Mouse (Mus musculus): ENCODE measurements around the gene Wdr76.
"Not testable (repeated sequence)": the region's sequence is repeated elsewhere in the genome, so short reads cannot be mapped to it uniquely, and the experiment has no call there.

Wdr76 gene

GRCm38 (mm10) chr2:121518711-121519110, 12.2 kb downstream of the Wdr76 start:
- not testable (repeated sequence) for DNase-seq (ENCODE audit: low spot score)

GRCm38 (mm10) chr2:121522006-121522405, 15.5 kb downstream of the Wdr76 start:
- DNase-seq (ENCODE audit: low spot score), result no peak

GRCm38 (mm10) chr2:121522830-121523229, 16.3 kb downstream of the Wdr76 start:
- DNase-seq (ENCODE audit: low spot score), result not testable (repeated sequence)

- no peak for DNase-seq (ENCODE audit: low spot score)
Observed at GRCm38 (mm10) chr2:121525056-121525455, 18.5 kb downstream of the Wdr76 start.

- no peak for DNase-seq (ENCODE audit: low spot score)
Observed at GRCm38 (mm10) chr2:121544829-121545228, 38.3 kb downstream of the Wdr76 start.

- DNase-seq (ENCODE audit: low spot score), result no peak
Observed at GRCm38 (mm10) chr2:121549630-121550029, 43.1 kb downstream of the Wdr76 start.

GRCm38 (mm10) chr2:121551271-121551670, 44.7 kb downstream of the Wdr76 start:
- no peak for DNase-seq (ENCODE audit: low spot score)

GRCm38 (mm10) chr2:121563117-121563516, 56.6 kb downstream of the Wdr76 start:
- no peak for DNase-seq (ENCODE audit: low spot score)

GRCm38 (mm10) chr2:121565911-121566310, 59.4 kb downstream of the Wdr76 start:
- DNase-seq (ENCODE audit: low spot score), result no peak

- DNase-seq (ENCODE audit: low spot score), result no peak
Observed at GRCm38 (mm10) chr2:121570049-121570448, 63.5 kb downstream of the Wdr76 start.

- no peak for DNase-seq (ENCODE audit: low spot score)
Observed at GRCm38 (mm10) chr2:121570999-121571655, 64.6 kb downstream of the Wdr76 start.

- DNase-seq (ENCODE audit: low spot score), result peak; percentile 94
Observed at GRCm38 (mm10) chr2:121571780-121572179, 65.3 kb downstream of the Wdr76 start.

- DNase-seq (ENCODE audit: low spot score), result no peak
Observed at GRCm38 (mm10) chr2:121574066-121574630, 67.6 kb downstream of the Wdr76 start.

- no peak for DNase-seq (ENCODE audit: low spot score)
Observed at GRCm38 (mm10) chr2:121575741-121576201, 69.2 kb downstream of the Wdr76 start.

GRCm38 (mm10) chr2:121582809-121583376, 76.4 kb downstream of the Wdr76 start:
- no peak for DNase-seq (ENCODE audit: low spot score)

- DNase-seq (ENCODE audit: low spot score), result no peak
Observed at GRCm38 (mm10) chr2:121583468-121584116, 77.1 kb downstream of the Wdr76 start.

GRCm38 (mm10) chr2:121584705-121585104, 78.2 kb downstream of the Wdr76 start:
- DNase-seq (ENCODE audit: low spot score), result no peak

- DNase-seq (ENCODE audit: low spot score), result no peak
Observed at GRCm38 (mm10) chr2:121587523-121588308, 81.2 kb downstream of the Wdr76 start.

- no peak for DNase-seq (ENCODE audit: low spot score)
Observed at GRCm38 (mm10) chr2:121588309-121588694, 81.8 kb downstream of the Wdr76 start.

- DNase-seq (ENCODE audit: low spot score), result no peak
Observed at GRCm38 (mm10) chr2:121594131-121594530, 87.6 kb downstream of the Wdr76 start.

Measured in layer of hippocampus, adult 9-10 months (tissue).